Mouse (Mus musculus): ENCODE measurements at regions not wholly inside any gene's neighbourhood (a gene's known extent, or its start where the extent isn't known, plus 50 kb on each side); places are given as distances from the start of the nearest gene placed in this dataset.
A peak's percentile ranks its signal among the peaks of the same experiment; 100 is the strongest.

- DNase-seq = peak; percentile 71
Observed at GRCm38 (mm10) chr9:71058655-71059054, 106.6 kb upstream of the Lipc start.

GRCm38 (mm10) chr9:71056836-71057235 is 104.8 kb upstream of the Lipc start:
- peak; percentile 4 for DNase-seq

GRCm38 (mm10) chr9:71043899-71044298 is 91.9 kb upstream of the Lipc start:
- DNase-seq = peak; percentile 87

- DNase-seq = peak; percentile 43
Observed at GRCm38 (mm10) chr9:71035286-71035685, 83.3 kb upstream of the Lipc start.

- DNase-seq = no peak
Observed at GRCm38 (mm10) chr9:71032156-71032555, 80.1 kb upstream of the Lipc start.

- DNase-seq = peak; percentile 18
Observed at GRCm38 (mm10) chr9:71030203-71030921, 78.3 kb upstream of the Lipc start.

GRCm38 (mm10) chr9:71028102-71028501 is 76.1 kb upstream of the Lipc start:
- no peak for DNase-seq

- no peak for DNase-seq
Observed at GRCm38 (mm10) chr9:71027626-71028025, 75.6 kb upstream of the Lipc start.

GRCm38 (mm10) chr9:71025196-71025595 is 73.2 kb upstream of the Lipc start:
- DNase-seq = peak; percentile 72

- peak; percentile 5 for DNase-seq
Observed at GRCm38 (mm10) chr9:71018206-71018605, 66.2 kb upstream of the Lipc start.

GRCm38 (mm10) chr9:71017396-71018179 is 65.6 kb upstream of the Lipc start:
- DNase-seq = peak; percentile 60

GRCm38 (mm10) chr9:71015942-71016341 is 63.9 kb upstream of the Lipc start:
- DNase-seq = peak; percentile 64

GRCm38 (mm10) chr9:71015400-71015799 is 63.4 kb upstream of the Lipc start:
- peak; percentile 76 for DNase-seq

- DNase-seq = peak; percentile 33
Observed at GRCm38 (mm10) chr9:71012399-71012798, 60.4 kb upstream of the Lipc start.

GRCm38 (mm10) chr9:71004631-71005030 is 52.6 kb upstream of the Lipc start:
- DNase-seq = no peak

All from heart, adult 11 months (tissue).